Mouse (Mus musculus) spleen, postnatal 10 days (tissue): Measurements from ENCODE around the gene Frrs1l.
A peak's percentile ranks its signal among the peaks of the same experiment; 100 is the strongest.

Experiments used
- DNase-seq, 2 experiments: peaks; one replicate each; pipeline ENCODE4 v3.0.0; 2021 to 2022; ENCODE audit warnings: low spot score in 2 of 2

Frrs1l gene

GRCm38 (mm10) chr4:56915732-56916325 lies 74.4 kb downstream of the Frrs1l start:
- DNase-seq = peak; percentile 11 to 35

DNA sequence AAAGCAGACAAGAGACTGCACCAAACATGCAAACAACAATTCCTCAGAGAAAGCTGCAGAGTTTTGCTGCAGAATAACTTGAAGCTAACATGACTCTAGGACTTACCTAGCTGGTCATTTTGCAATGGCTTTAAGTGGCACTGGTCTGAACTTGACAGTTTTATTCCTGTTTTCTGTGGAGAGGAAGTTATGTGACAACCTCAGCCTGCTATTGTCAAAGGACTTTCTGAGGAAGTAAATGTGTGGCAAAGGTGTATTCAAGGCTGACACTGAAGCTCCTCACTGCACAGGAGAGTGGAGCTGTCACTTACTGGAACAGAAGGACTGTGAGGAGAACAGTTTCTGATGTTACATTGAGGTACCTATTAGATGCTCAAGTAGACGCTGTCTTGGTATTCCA lies 75.4 kb downstream of the Frrs1l start:
- DNase-seq = no peak

GRCm38 (mm10) chr4:56914338-56914737 lies 75.9 kb downstream of the Frrs1l start:
- DNase-seq = no peak

GRCm38 (mm10) chr4:56912382-56913001 lies 77.7 kb downstream of the Frrs1l start:
- no peak for DNase-seq

GRCm38 (mm10) chr4:56909568-56909967 lies 80.6 kb downstream of the Frrs1l start:
- no peak for DNase-seq

GRCm38 (mm10) chr4:56907671-56908070 lies 82.5 kb downstream of the Frrs1l start:
- DNase-seq = no peak
